Mouse (Mus musculus): ENCODE measurements around the gene P2ry4.

Gene P2ry4

DNA sequence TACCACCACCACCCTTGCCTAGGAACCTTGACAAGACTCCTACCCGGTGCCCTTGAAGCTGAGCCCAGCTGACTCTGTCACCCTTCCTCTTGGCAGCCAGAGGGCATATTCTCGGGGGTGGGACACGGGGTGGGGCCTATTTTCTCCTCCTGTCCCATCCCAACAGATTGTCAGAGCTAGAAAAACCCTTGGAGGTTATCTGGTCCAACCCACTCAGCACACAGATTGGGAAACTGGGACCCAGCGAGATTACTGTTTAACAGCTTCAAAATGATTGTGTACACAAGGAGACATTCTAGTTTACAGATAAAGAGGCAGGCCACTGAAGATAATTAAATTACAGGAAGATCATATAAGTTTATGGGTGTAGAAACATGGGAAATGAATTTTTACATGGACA, at the start of gene P2ry4:
Gene P2ry4 (minus strand): TSS at position 79 of the 400 bp plus-strand sequence.
- DNase-seq = no peak

GRCm38 (mm10) chrX:100638477-100638876, 43.8 kb upstream of the P2ry4 start:
- DNase-seq = no peak

GRCm38 (mm10) chrX:100629076-100629475, 34.4 kb upstream of the P2ry4 start:
- no peak for DNase-seq

DNA sequence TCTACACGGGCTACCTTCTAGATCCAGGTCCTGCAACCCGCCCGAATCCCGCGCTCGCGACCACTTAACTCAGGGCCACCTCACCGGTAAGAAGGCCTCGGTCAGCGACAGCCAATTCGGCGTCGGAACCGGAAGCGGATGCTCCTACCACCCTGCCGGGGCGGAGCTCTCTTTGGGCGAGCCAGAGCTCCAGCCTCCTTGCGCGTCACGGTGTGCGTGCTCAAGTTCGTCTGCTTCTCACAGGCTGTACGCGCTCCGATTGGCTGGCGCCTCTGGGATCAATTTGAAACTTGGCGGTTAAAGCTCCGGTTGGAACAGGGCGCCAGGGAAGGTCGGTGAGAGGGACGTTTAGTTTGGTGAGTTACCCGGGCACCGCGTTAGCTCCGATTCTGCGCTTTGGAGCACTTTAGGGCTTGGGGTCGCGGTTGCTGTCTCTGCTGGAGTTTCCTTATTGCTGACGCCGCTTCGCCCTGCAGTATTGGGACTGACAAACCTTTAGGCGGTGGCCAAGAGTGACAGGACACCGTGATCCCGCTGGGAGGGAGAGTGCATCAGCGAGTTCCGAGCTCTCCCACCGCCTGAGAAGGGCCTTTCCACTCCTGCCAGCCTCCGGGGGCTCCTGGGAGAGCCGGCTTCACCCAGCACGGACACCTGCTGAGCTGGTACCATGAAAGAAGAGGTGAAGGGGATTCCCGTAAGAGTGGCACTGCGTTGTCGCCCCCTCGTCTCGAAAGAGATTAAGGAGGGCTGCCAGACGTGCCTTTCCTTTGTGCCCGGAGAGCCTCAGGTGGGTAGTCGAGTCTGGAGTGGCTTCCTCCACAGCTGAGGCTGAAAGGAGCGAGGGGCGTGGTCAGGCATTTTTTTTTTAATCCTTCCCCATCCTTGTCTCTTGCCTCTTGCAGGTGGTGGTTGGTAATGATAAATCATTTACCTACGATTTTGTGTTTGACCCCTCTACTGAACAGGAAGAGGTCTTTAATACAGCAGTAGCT, 31.4 kb upstream of the P2ry4 start, which contains the start of gene Pdzd11:
Gene Pdzd11 (minus strand): TSS at position 767 of the 992 bp plus-strand sequence.
- DNase-seq = peak; percentile 93

GRCm38 (mm10) chrX:100625546-100625801, 30.8 kb upstream of the P2ry4 start, which contains the start of gene Kif4:
Gene Kif4, plus strand, starts transcription at chrX:100625737.
- DNase-seq = no peak

- DNase-seq = no peak
Measured at GRCm38 (mm10) chrX:100625146-100625545, 30.5 kb upstream of the P2ry4 start.

- peak; percentile 10 for DNase-seq
Measured at GRCm38 (mm10) chrX:100624242-100624641, 29.6 kb upstream of the P2ry4 start.

- DNase-seq = no peak
Measured at GRCm38 (mm10) chrX:100621366-100621765, 26.7 kb upstream of the P2ry4 start.

DNA sequence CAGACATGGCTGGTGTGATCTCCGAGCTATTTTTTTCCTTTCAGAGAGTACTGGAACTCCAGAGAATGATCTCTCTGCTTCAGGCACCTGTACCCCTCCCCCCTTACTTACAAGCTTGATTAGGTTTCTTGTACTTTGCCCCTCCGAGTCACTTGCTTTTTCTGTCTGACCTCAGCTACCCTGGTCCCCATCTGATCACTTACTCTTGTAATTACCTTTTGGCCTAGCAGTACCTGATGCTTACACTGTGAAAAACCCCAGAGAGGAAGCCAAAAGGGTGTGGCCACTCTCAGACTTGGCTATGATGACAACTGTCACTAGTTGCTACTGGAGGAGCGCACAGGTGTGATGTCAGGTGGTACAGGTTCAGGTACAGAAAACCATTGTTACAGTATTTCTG, 23.8 kb upstream of the P2ry4 start:
- no peak for DNase-seq

GRCm38 (mm10) chrX:100605314-100605713, 10.6 kb upstream of the P2ry4 start, which contains the start of gene Arr3:
Gene Arr3, plus strand, starts transcription at chrX:100605497.
- DNase-seq = no peak

- no peak for DNase-seq
Measured at GRCm38 (mm10) chrX:100599755-100600154, 5.1 kb upstream of the P2ry4 start.

GRCm38 (mm10) chrX:100597439-100597838, 2.8 kb upstream of the P2ry4 start:
- DNase-seq = peak; percentile 36

DNA sequence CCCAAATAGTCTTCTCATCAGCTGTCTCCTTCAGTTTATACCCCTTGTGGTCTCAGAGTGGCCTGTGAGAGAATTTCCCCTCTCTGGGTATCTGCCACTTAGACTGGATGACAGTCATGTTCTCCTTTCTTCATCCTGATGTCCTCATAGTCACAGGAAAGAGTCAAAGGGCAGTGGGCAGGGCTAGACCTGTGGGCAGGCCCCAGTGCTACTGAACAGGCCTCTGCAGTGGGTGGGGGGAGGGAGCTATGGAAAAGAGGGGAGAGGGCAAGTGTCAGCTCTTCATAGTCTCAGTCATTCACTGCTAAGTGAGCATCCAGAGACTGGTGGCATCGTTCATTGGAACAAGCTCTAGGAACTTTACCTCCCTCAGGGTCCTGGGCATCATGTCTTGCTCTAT, 22.7 kb downstream of the P2ry4 start, which contains the start of gene Awat1:
Gene Awat1 (plus strand): TSS at position 301 of the 400 bp plus-strand sequence.
- no peak for DNase-seq

- no peak for DNase-seq
Measured at GRCm38 (mm10) chrX:100565696-100566095, 29.0 kb downstream of the P2ry4 start.

DNA sequence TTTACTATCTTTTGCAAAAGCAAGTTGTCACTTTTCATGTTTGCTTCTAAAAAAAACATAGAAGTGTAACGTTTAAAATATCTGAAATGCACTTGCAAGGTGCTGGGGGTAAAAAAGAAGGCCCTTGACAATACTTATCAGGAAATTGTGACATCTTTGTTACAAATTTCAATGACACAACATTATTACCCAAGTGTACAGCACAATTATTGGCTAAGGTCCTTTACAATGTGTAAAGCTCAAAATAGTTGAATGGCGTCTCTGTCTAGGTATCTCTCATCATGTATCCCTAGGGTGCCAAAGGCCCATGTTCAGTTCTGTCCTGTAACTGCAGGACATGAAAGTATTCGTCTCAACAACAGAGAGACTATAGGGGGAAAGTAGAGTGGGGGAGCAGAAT, 38.6 kb downstream of the P2ry4 start:
- DNase-seq = no peak

Data from liver (tissue).